Mouse (Mus musculus) C2C12 (cell line): ENCODE measurements at regions not wholly inside any gene's neighbourhood (a gene's known extent, or its start where the extent isn't known, plus 50 kb on each side); places are given as distances from the start of the nearest gene placed in this dataset.

Source experiments
- H3K27me3 ChIP-seq: one replicate; pipeline ENCODE4 v1.6.1; 2011; ENCODE audit not compliant: control insufficient read depth, insufficient read depth, insufficient read length
- H3K36me3 ChIP-seq: one replicate; pipeline ENCODE4 v1.6.1; 2011; ENCODE audit not compliant: control insufficient read depth, insufficient read depth
- H3K4me3 ChIP-seq: one replicate; pipeline ENCODE4 v1.5.1; 2011; ENCODE audit warnings: mild to moderate bottlenecking, control low read depth; ENCODE audit not compliant: poor library complexity, insufficient read depth, severe bottlenecking
- H3K79me2 ChIP-seq: one replicate; pipeline ENCODE4 v1.6.1; 2011; ENCODE audit not compliant: control insufficient read depth, insufficient read depth
- H3K79me3 ChIP-seq: one replicate; pipeline ENCODE4 v1.6.1; 2011; ENCODE audit warnings: low read depth, control low read depth
- H3ac ChIP-seq: one replicate; pipeline ENCODE3; 2011; ENCODE audit warnings: low read depth; ENCODE audit not compliant: control insufficient read depth, insufficient read length
- CEBPB ChIP-seq: IDR thresholded peaks from one replicate; pipeline ENCODE4 v1.6.1; 2011; ENCODE audit warnings: low read depth, mild to moderate bottlenecking, control low read depth, moderate library complexity
- CTCF ChIP-seq: IDR thresholded peaks from one replicate; pipeline ENCODE4 v1.5.1; 2011; ENCODE audit not compliant: control insufficient read depth, insufficient read depth, insufficient read length
- FOSL1 ChIP-seq: IDR thresholded peaks from one replicate; pipeline ENCODE4 v1.8.0; 2011; ENCODE audit warnings: mild to moderate bottlenecking, low read length; ENCODE audit not compliant: poor library complexity, insufficient read depth, severe bottlenecking
- MAX ChIP-seq: IDR thresholded peaks from one replicate; pipeline ENCODE4 v1.6.1; 2011; ENCODE audit warnings: mild to moderate bottlenecking, control low read depth
- MYOD1 ChIP-seq: IDR thresholded peaks from one replicate; pipeline ENCODE4 v1.6.1; 2011; ENCODE audit warnings: low read depth; ENCODE audit not compliant: control insufficient read depth, insufficient read length
- MYOG ChIP-seq: IDR thresholded peaks from one replicate; pipeline ENCODE4 v1.6.1; 2011; ENCODE audit not compliant: control insufficient read depth, insufficient read length; ENCODE audit errors: extremely low read depth
- USF1 ChIP-seq: IDR thresholded peaks from one replicate; pipeline ENCODE4 v1.6.1; 2011; ENCODE audit warnings: low read depth, mild to moderate bottlenecking, control low read depth, moderate library complexity

DNA sequence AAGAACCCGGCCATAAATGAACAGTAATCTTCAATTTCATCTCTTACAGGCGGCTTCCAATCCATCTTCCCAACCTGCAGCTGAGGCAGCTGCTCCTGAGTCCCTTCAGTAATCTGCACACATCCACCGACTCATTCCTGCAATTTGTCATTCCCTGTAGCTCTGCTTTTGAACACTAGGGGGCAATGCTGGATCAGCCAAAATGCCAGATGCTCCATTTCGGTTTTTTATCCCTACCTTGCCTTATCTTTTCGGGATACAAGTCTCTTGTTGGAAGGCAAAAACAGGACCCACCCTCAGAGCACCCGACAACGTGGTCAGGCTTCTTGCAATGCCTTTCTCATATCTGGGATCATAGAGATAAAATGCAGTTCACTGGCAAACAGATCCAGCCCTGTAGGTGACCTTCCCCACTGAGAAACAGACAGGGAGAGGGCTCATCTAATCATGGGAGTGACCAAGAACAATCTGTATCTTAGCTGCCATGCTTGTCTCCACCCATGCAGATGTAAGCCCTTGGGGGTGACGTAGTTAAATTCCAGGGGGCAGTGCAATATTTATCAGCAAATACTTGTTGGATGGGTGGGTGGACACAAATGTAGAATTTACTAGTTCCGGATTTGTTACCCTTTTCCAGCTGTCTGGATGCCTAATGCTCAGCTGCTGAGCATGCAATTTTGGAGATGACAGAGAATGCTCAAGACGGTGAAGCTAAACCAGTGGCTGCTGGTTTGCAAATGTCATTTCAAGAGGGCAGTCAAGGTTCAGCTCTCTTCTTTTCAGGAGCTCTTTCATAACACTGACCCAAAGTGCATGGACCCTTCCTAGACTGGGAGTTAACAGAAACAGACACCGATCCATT, 189.1 kb downstream of the Dad1 start:
- TF ChIP-seq CEBPB (no peak), MYOG (no peak), MAX (peak; percentile 32), CTCF (peak; percentile 68), FOSL1 (no peak), MYOD1 (no peak), USF1 (no peak)
- no peaks in the 10 kb centered on the region for H3K36me3 ChIP-seq
- H3ac ChIP-seq, result no peak overlapping the region
- H3K79me3 ChIP-seq, result no peaks in the 10 kb centered on the region
- H3K4me3 ChIP-seq, result no peak overlapping the region
- no peaks in the 10 kb centered on the region for H3K79me2 ChIP-seq
- H3K27me3 ChIP-seq, result no peaks in the 10 kb centered on the region

DNA sequence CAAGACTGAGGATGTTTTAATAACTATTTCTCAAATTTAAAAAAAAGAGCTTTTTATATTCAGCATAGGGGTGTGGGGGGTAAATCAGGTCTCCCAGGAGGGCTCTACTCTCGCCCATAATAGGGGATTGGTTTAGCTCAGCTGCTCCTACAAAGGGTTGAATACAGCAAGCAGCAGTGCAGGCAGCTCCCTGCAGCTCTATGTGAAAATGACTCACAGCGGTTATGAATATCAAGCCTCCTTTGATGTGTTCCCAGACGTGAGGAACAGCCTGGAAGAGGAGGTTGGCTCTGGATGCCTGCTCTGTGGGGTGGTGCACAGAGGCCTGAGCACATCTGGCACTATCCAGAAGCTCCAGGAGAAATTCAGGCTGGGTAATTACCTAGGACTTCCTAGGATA, 192.3 kb downstream of the Dad1 start:
- Histone ChIP-seq H3K4me3 (no peak overlapping the region), H3K27me3 (peaks cover 5% of the 10 kb centered on the region), H3K79me2 (no peaks in the 10 kb centered on the region), H3ac (no peak overlapping the region), H3K79me3 (no peaks in the 10 kb centered on the region), H3K36me3 (no peaks in the 10 kb centered on the region)
- TF ChIP-seq CTCF, result no peak
- TF ChIP-seq USF1, result no peak
- TF ChIP-seq MYOD1, result no peak
- no peak for TF ChIP-seq FOSL1
- no peak for TF ChIP-seq CEBPB
- no peak for TF ChIP-seq MAX
- TF ChIP-seq MYOG, result no peak

DNA sequence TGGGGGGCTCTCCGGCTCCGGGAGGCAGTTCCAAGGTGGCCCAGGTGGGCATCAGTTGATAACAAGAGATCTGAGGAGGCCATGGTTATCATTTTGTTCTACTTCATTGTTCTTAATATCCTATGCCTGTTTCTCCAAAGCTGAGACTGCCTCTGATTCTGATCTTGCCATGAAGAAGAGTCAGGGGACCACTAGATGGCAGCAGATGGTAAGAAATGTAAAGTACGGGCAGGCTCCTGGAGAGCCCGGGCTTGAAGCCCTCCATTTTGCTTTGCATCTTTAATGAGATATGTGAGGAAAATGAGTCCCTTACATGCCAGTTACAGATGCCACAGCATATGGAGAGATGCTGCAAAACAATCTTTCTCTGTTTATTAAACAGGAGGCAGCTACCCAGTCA, 194.1 kb downstream of the Dad1 start:
- Histone ChIP-seq H3K79me2 (no peaks in the 10 kb centered on the region), H3ac (no peak overlapping the region), H3K4me3 (no peak overlapping the region), H3K79me3 (no peaks in the 10 kb centered on the region), H3K27me3 (peaks cover 5% of the 10 kb centered on the region), H3K36me3 (no peaks in the 10 kb centered on the region)
- no peak for TF ChIP-seq MYOG
- TF ChIP-seq FOSL1, result no peak
- no peak for TF ChIP-seq USF1
- no peak for TF ChIP-seq CEBPB
- peak; percentile 28 for TF ChIP-seq CTCF
- no peak for TF ChIP-seq MYOD1
- no peak for TF ChIP-seq MAX

DNA sequence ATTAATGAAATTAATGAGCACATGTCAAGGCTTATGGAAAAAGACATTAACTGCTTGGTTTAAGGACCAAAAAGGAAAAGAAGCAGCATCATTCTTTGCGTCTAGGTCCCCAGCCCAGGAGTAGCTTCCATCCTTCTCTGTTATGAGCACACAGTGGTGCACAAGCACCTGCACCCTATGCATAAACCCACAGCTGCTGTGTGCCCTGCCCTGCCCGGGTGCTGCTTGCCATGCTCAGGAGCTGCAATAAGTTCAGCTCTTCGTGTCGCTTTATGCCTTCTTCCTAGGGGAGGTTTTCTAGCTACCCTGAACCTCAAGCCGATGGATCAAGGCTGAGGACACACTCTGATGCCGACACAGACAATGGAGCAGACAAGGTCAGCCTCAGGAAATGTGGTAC, 194.8 kb downstream of the Dad1 start:
- Histone ChIP-seq H3K79me2 (no peaks in the 10 kb centered on the region), H3ac (no peak overlapping the region), H3K79me3 (no peaks in the 10 kb centered on the region), H3K4me3 (no peak overlapping the region), H3K36me3 (no peaks in the 10 kb centered on the region), H3K27me3 (peaks cover 5% of the 10 kb centered on the region)
- TF ChIP-seq CTCF (no peak), FOSL1 (no peak), MAX (no peak), USF1 (no peak), MYOD1 (no peak), MYOG (no peak), CEBPB (no peak)

DNA sequence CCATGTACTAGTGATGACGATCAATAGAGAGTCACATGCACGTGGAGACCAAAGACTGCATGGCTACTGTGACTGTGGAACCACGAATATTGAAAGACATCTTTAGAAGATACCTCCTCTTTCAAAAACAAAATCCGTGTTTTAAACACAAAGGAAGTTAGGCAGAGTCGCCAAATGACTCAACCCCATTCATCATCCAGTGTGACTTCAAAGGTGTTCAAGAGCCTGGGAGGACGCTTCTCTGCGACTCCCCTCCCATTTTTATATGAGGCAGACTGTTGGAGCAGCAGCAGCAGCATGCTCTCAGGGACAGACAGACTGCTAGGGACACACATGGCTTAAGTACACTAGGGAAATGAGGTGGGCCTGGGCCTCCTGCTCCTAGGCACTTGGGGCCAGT, 197.2 kb downstream of the Dad1 start:
- Histone ChIP-seq H3K4me3 (no peak overlapping the region), H3K79me3 (no peaks in the 10 kb centered on the region), H3K79me2 (no peaks in the 10 kb centered on the region), H3ac (no peak overlapping the region), H3K36me3 (no peaks in the 10 kb centered on the region), H3K27me3 (peaks cover 5% of the 10 kb centered on the region)
- TF ChIP-seq CTCF (no peak), FOSL1 (no peak), MYOD1 (no peak), CEBPB (no peak), MAX (no peak), MYOG (no peak), USF1 (no peak)
